Mouse (Mus musculus): ENCODE measurements around the gene Adipoq.

GRCm38 (mm10) chr16:23112861-23113435 is 33.4 kb upstream of the Adipoq start:
- TF ChIP-seq CTCF (IDR thresholded peaks at IDR 0.05; ENCODE audit: extremely low read depth, insufficient read depth, insufficient read length, insufficient replicate concordance) (no peak), POLR2A (IDR thresholded peaks at IDR 0.05; ENCODE audit: low read depth, low read length) (no peak)
